Mouse (Mus musculus) cortical plate, adult 2 months (tissue): ENCODE results near the gene Kptn.

Source experiments
- CTCF ChIP-seq: fragments of 200-500 bp; IDR thresholded peaks from 2 replicates; pipeline ENCODE4 v1.5.1; 2011; ENCODE audit warnings: mild to moderate bottlenecking, control low read depth, low read length; ENCODE audit not compliant: insufficient read depth; ENCODE audit errors: extremely low read depth
- POLR2A ChIP-seq: fragments of 200-500 bp; IDR thresholded peaks from 2 replicates; pipeline ENCODE4 v1.6.1; 2011; ENCODE audit warnings: mild to moderate bottlenecking, low read length, control low read depth; ENCODE audit not compliant: insufficient read depth; ENCODE audit errors: extremely low read depth

GRCm38 (mm10) chr7:16156105-16156714 lies 36.5 kb downstream of the Kptn start:
- TF ChIP-seq POLR2A (no peak), CTCF (no peak)
